Mouse (Mus musculus) midbrain, embryonic 10.5 days (tissue): ENCODE results near the gene Gm20809. TPM values are rescaled to one million over a fixed set of nuclear protein-coding genes. Genes with fewer than 3 reads are reported as not detected.
"Not testable (repeated sequence)": the region's sequence is repeated elsewhere in the genome, so short reads cannot be mapped to it uniquely, and the experiment has no call there.

ENCODE experiments used
- DNase-seq: peaks from one replicate; pipeline ENCODE4 v3.0.0-alpha.2; 2017; ENCODE audit warnings: low spot score
- H3K27ac ChIP-seq: fragments of 300-500 bp; sonication (generic); replicated peaks from 2 replicates; pipeline ENCODE4 v1.5.1; 2016; ENCODE audit warnings: mild to moderate bottlenecking
- H3K27me3 ChIP-seq: fragments of 300-500 bp; sonication (generic); 2 replicates; pipeline ENCODE4 v1.6.1; 2016; ENCODE audit warnings: low read depth, mild to moderate bottlenecking; ENCODE audit not compliant: poor library complexity, severe bottlenecking
- H3K36me3 ChIP-seq: fragments of 300-500 bp; sonication (generic); 2 replicates; pipeline ENCODE4 v1.6.1; 2016; ENCODE audit warnings: mild to moderate bottlenecking, moderate library complexity
- H3K4me1 ChIP-seq: fragments of 300-500 bp; sonication (generic); 2 replicates; pipeline ENCODE4 v1.6.1; 2016
- H3K4me3 ChIP-seq: fragments of 300-500 bp; sonication (generic); 2 replicates; pipeline ENCODE4 v1.5.1; 2016; ENCODE audit warnings: mild to moderate bottlenecking, moderate library complexity
- H3K9me3 ChIP-seq: fragments of 300-500 bp; sonication (generic); replicated peaks from 2 replicates; pipeline ENCODE4 v1.6.1; 2016; ENCODE audit warnings: mild to moderate bottlenecking
- WGBS: fragments of 180-500 bp; shearing (Covaris S2); methylation state at CpG from one replicate; pipeline ENCODE4 v1.1.7; 2016; 5-methylcytosine and 5-hydroxymethylcytosine counted together
- polyA plus RNA-seq: library from polyadenylated mRNA; unstranded; fragments of >200 nt; fragmentation: Nextera tagmentation; extraction: Ambion mirVana; gene quantifications from 2 replicates; pipeline ENCODE4 v1.2.1, GENCODE M21; 2016

Gm20809 gene
- not detected in 2 replicates for polyA plus RNA-seq

- not testable (repeated sequence) for H3K4me3 ChIP-seq, H3K9me3 ChIP-seq, H3K27ac ChIP-seq, DNase-seq, H3K36me3 ChIP-seq, H3K27me3 ChIP-seq, H3K4me1 ChIP-seq
- no CpG with 5 or more reads among the region's 3 CpGs for WGBS
Measured at GRCm38 (mm10) chrY:24454757-24455156, at the start of gene Gm20809. TSS of gene Gm20809 (plus strand) at chrY:24455057.
